Mouse (Mus musculus): ENCODE data around the gene U2surp.

- TF ChIP-seq USF1 (IDR thresholded peaks at IDR 0.05; ENCODE audit: low read depth) (no peak), CTCF (IDR thresholded peaks at IDR 0.05; ENCODE audit: control insufficient read depth, insufficient read depth, insufficient read length) (no peak), MYOG (IDR thresholded peaks at IDR 0.05; ENCODE audit: control insufficient read depth, extremely low read depth, insufficient read length) (no peak)
Observed at GRCm38 (mm10) chr9:95558726-95559058, 46.9 kb upstream of the U2surp start.
